Mouse (Mus musculus) right cerebral cortex, adult 18-20 months (tissue): ENCODE data around the gene Lep.

Experiments
- DNase-seq: peaks from one replicate; pipeline ENCODE4 v3.0.0; 2022; ENCODE audit warnings: mixed read lengths

Gene Lep

DNA sequence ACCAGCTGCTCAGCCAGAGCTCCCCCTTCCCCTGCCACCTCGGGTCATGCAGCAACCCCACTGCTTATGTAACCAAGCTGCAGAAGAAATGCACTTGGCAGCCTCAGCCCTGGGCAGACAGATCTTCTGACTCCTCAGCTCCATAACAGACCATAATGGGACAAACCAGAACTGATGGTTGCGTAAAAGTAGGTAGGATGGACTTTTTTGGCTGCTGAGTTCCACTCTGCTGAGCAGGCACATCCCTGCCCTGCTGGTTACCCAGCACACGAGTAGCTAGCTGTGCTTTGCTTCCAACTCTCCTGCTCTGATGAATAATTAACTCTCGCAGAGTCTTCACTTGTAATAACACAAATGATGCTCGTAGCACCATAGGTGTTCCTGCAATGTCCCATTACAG lies 10.1 kb upstream of the Lep start:
- no peak for DNase-seq

DNA sequence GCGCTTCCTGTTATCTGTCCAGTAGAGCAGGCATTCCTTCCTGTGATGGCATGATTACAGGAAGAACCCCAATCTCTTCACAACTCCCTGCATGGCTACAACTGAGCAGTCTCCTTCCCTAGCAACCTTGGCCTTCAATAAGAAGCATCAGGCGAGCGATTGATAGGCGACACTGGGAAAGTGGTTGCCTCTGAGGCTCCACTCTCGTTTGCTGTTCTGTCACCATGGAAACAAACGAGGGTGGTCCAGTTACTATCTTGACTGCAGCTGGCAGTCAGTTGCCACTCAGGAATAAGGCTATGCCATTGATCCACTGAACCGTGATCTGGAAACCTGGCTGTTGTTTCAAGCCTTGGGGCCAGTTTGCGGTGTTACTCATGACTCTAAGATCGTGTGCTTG lies 7.8 kb upstream of the Lep start:
- no peak for DNase-seq

DNA sequence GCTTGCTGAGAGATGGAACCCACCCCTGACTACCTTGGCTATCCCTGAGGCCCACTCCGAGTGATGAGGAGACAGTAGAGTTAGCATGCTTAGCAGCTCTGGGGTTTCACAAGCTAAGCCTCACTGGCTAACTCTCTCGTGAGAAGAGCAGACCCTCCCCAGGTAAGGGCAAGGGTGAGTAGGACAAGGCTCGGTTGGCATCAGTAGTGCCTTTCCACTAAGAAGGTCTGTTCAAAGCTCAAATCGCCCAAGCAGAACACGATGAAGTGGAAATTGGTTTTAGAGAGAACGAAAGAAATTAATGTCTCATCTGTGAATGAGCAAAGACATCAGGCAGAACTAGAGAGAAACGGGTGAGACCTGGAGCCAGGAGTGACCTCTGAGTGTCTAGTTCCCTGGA lies 6.8 kb upstream of the Lep start:
- DNase-seq = no peak

DNA sequence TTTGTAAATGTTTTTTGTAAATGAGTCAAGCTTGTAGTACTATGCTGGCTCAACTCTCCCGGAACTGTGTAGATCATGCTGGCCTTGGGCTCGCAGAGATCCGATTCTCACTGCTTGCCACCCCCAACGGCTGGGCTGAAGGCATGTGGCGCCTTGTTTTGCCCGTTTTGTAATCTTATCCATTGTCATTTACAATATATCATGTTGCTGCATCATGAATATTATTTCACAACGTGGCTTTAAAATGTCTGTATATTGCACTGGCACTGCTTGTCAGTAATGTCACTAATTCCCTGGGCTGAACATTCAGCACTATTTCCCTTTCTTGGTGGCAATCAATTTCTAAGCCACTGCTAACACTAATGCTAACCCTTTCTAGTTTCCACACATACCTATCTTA lies 3.6 kb upstream of the Lep start:
- no peak for DNase-seq

DNA sequence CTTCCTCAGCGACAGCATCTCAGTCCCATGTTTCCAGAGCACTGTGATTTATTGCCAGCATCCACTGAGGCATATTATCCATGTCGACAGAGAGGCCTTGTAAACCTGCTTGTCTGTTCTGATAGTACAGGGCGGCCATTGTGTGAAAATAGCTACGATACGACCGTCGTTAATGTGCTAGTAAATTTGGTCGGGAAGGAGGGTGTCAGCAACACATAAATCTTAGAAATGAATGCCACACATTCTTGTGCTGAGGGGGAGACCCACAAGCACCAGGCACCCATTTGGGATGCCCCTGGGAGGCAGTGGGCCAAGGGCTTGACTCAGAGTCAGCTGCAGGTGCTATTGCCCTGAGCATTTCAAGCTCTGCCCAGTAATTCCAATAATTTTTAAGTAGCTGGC lies 6.4 kb downstream of the Lep start:
- DNase-seq = no peak

DNA sequence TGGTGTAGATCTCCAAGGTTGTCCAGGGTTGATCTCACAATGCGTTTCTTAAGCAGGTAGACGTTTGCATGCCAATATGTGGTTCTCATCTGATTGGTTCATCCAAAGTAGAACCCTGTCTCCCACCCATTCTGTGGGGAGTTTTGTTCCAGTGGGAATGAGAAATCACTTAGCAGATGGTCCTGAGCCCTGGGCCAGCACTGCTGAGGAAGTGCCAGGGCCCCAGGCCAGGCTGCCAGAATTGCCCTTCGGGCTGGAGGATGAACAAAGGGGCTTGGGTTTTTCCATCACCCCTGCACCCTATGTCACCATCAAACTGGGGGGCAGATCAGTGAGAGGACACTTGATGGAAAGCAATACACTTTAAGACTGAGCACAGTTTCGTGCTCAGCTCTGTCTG lies 12.2 kb downstream of the Lep start:
- DNase-seq = no peak

DNA sequence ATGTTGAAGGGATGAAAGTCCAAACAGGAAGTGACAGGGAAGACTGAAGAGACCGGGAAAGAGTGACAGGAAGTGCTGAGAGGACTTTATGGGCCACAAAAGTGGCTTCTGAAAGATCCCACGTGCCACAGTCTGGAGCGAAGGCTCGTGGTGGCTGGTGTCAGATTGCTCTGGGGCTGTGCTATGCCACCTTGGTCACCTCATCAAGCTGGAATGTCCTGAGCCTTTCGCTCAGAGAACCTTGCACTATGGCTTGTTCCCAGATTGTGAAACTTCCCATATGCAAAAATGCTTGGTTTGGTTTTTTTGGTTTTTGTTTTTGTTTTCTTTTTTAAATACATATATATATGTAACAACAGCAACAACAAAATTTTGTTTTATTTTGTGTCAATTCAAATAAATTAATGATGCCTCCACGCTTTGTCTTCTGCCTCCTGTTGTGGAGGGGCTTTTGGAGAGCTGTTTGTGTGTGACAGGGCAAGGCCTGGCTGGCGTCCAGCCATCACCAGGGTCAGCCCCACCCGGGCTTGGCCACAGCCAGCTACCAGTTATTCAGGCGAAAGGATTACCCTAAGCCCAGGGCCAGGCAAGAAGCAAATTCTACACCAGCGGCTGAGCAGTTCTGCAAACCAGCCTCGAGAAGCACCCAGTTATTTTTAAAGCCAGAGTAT lies 13.6 kb downstream of the Lep start:
- no peak for DNase-seq

DNA sequence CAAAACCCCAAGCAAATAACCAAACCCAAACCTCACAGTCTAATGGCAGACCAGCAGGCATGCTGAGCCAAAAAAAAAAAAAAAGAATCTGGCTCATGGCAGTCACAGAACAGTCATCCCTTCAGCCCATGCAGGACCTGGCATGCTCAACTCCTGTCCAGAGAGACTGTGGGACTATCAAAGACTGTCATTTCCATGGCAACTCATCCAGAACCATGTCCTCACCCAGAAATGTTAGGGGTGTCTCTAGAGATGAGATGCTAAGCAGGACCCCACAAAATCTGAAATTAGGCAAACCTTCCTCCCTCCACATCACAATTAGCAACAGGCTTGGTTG lies 14.1 kb downstream of the Lep start:
- no peak for DNase-seq

DNA sequence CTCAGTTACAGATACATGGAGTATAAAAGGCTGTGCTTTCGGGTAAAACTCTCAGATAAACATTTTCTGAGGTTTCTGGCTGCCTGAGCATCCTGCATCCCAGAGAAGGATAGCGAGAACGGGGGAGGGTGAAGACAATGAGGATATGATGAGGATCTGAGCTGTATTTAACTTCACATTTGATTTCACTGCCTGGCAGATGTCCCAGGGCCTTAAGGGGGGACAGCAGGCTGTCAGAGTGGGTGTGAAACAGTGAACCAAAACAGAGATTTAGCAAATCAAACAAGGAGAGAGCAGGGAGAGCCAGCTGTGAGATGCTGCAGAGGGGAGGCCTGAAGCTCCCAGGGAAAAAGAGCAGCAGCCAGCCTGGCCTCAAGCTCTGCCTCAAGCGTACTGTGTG lies 19.3 kb downstream of the Lep start:
- peak; percentile 76 for DNase-seq

DNA sequence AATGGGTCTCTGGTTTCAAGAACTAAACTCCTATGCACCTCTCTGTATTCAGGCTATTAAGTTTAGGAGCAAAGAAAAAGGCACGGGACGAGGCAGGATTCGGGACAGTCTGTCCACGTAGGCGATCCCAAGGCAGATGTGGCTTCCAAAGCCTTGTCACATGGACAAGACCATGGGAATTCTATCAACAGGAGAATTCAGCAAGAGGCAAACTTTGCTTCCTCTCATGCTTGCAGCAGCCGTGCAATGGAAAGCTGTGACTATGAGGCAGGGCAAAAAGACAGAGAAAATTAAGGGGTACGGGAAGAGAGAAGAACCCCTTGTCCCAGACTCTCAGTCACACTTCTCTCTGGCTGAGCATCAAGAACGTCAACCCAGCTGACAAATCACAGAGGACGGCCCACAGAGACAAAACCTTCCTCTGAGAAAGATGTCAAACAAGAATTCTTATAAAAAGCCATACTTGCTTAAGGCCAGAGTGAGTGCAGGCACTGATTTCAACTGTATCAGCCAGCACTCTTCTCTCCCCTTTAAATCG lies 21.9 kb downstream of the Lep start:
- no peak for DNase-seq

DNA sequence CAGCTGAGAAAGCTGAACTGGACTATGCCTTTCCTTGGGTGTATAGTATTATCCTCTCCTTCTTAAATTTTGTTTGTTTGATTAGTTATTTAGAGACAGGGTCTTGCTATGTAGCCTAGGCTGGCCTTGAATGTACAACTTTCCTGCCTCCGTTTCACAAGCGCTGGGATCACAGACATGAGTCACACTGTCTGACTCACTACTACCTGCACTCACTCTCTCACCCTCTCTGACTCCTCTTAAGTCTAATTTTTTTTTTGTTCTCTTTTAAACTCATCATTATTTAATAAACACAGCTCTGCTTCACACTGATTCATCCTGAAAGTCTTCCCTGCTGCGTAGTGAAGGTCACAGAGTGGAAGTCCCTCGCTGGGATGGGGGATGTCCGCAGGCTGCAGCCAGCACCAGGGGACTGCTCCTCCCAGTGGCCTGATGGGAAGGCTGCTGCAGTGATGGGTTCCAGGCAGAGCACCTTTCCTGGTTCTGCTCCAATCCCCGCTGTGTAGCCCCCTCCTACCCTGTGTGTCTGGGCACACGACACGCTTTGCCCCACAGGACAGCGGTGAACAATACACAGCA lies 22.8 kb downstream of the Lep start:
- DNase-seq = no peak

DNA sequence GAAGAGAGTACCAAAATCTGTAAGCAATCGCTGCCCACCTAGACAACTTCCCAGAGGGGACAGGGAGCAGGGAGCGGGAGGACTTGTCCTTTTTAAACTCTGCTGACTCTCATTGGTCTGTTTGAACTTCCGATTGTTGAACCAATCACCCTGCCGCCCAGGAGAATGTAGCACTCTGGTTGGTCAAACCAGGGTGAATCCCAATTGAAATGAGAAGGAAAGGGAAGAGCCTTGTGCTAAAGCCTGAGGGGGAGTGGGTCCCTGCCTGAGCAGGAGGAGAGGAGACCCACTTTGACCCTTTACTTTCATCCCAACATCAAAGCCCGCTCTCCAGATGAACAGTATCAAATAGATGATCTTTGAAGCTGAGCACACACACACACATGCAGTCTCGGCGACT lies 24.4 kb downstream of the Lep start:
- DNase-seq = no peak

DNA sequence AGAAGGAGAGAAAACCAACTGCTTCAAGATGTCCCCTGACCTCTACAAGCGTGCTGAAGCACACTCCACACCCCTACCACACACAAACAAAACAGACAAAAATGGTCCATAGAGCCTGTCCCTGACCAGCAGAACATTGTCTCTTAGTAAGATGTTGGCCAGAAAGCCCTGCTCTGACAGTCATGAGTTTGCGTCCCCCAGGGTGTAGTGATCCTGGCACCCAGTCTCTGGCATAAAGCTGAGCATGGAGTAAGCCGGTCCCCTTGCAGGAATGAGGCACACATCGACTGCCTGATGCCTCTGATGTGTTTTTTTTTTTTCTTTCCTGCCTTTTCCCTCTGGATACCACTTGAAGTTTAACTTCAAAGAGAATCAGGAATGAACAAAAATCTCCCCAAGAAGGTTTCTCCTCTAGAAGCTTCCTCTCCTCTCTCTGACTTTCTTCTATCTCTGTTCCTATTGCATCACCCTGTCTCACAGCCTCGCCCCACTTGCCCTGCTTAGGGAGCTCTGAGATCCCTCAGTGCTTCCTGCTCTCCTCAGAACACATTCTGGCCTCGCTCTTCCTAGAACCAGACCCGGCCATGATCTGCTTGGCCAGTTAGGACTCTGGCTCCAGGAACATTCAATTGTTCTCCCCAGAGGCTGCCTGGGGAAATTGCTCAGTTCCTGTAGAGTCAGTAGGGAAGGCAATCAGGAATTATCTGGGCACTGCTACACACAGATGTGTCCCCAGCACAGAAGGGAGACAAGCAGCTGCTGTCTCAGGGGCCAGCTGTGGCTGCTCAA lies 28.1 kb downstream of the Lep start:
- no peak for DNase-seq

DNA sequence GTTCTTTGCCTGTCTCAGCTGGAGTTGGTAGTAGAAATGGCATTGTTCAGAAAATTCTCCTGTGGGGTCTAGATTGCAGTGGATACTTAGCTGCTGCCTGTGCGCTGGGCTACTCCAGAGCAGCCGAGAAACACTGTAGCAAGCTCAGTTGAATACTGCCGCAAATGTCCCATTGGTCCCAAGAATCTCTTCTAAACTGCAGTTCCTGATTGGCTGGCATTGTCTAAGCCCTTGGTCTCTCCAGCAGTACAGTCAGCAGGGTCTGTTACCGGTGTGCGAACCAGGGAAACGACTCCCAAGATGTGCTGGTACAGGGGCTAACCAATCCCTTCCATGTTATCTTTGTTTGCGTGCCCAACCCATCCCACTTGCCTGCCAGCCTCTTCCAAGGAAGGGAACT lies 32.2 kb downstream of the Lep start:
- no peak for DNase-seq

DNA sequence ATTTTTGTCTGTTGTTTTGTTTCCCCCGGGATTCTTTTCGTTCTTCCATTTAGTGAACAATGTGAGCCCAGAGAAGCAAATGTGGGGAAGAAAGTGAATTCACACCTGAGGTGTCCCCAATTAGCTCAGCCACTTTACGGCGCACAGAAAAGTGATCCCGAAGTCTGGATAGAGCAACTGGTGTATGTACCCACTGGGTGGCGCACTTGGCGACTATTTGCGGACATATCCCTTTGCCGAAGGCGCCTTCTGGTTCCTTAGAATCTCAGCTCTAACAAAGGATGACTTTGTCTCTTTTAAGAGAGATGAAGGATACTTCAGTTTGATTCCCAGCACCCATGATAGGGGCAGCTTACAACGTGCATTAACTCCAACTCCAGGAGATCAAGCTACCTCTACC lies 32.9 kb downstream of the Lep start:
- peak; percentile 16 for DNase-seq

DNA sequence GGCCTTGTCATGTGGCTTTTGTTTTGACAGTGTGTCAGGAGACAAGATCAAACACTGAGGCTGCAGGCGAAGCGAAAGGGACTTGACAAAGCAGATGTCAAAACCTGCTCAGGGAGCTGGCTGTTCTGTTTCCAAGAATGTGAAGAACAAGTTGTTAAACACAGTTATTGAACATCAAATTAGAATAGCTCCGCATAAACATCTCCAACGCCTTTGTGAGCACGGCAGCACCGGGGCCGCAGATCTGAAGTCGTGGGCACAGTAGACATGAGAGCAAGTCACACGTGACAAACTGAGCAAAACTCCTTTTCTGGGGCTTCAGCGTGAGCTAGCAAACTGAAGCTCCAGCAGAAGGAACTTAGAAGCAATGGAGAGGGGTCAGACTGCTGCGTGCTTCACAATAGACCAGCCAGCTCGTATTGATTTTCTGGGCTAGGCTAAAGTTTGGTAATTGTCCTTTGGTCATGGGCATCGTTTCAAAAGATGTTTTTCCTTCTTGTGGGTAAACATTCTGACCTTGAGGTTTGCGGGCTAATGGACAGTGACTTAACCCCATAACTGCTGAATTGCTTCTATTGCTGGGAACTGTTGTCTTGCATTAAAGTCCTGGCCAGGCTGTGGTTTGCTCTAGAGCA lies 39.6 kb downstream of the Lep start:
- peak; percentile 71 for DNase-seq

DNA sequence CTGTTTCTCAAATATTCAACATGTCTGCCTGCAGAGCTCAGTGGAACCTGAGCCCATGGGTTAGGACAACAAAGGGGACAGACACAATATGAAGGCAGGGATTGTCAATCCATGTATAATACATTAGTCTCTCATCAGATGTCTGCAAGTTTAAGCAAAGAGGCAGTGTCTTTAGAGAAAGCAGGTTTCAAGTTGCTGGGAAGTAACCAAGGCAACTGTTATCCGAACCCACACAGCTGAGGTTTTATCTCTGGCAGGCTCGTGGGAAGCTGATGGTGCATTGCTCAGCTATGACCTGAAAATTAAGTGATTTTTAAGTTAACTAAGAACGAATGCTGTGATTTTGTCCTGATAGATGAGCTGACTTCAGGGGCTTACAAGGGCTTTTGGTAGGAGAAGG lies 40.4 kb downstream of the Lep start:
- DNase-seq = peak; percentile 53

DNA sequence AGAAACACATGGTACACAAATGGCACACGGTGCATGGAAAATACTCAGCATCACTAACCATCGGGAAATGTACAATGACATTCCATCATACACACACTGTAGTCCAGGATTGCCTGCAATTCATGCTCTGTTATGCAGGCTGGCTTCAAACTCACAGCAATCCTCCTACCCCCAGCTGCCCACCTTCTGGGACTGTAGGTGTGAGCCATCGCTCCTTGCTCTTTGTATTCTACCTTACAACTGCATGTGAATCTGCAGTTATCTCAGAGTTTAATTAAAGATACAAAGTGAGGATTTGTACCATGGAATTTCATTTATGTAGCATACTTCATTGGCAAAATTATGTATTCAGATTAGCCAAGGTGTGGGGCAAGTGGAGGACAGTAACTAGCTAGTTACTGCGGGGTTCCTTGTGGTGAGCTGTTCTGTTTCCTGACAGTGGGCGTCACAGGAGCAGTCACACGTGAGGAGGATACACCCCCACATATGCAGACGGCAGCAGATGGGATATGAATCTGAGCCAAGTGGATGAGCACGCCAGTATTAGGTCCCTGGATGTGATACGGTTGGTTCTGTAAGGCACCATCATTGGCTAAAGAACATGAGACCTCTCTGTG lies 41.3 kb downstream of the Lep start:
- DNase-seq = peak; percentile 56

DNA sequence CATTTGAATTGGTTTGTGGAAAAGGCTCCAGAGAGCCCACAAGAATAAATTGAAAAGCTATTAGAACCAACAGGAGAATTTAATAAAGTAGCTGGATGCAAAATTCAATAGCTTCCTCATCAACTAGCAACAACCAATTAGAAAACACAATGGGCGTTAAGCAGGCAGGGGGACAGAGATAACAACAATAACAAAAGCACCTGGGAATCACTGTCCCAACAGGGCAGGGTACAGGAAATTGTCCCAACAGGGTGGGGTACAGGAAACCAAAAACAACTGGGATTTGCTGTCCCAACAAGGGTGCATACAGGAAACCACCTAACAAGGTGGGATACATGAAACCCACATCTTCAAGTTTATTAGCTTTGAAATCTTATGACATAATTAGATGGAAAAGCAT lies 48.4 kb downstream of the Lep start:
- no peak for DNase-seq

DNA sequence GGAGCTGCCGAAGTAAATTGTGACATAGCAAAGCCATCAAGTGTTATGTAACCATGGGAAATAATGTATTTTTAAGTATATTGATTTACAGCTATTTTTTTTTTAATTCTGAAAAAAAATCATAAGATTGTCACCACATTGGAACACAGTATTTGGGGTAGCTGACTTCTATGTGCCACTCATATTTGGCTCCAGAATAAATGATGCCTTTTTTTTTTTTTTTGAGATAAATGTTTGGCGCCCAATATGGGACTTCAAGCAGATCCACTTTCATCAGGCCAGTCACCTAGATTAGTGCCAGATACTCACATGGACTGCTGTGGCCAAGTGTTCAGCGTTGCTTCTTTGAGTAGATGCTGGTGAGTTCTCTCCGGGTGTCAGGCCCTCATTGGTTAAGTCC lies 51.5 kb downstream of the Lep start:
- no peak for DNase-seq

DNA sequence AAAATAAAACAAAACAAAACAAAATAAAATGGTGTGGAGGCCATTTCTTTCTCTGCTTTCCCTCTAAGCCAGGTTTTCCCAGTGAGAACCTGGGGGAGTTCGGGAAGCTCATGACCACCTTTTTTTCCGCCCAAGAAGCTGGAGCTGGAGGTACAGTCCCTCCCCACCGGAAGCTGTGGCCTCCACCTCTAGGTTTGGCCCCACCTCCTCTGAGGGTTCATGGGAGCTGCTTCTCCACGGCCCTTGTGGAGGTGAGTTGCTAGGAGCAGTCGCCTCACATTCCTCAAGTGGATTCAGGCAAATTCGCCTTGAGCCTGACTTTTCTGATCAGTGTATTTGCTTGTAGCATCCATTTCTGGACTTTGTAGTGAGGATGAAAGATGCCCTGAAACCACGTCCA lies 55.7 kb downstream of the Lep start:
- DNase-seq = no peak

DNA sequence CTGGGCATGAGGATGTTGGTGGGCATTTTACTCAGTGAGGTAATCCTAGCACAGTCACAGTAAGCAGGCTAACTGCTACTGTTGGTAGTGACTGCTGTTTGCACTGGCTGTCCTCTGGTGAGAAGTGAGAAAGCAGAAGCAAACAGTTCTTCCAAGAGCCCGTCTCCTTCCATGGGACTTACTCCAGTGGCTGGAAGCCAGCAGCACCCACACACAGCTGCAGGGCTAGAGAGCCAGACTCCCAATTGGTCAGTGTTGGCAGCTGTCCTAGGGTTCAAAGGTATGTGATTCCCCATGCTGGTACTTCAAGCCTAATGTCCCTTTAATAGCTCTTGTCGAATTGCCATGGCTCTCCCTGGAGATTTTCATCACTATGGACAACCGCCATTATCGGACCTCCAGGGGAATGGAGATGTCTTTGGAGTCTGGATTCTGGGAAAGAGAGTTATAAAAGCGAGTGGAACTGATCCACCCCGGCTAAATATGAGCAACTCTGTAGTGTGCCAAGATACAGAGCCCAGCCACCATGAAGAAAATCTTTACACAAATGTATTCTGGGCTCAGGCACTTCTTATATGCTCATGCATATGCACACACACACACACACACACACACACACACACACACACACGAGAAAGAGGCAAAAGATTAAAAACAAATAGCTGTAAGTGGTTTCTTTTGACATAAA lies 57.5 kb downstream of the Lep start:
- peak; percentile 71 for DNase-seq

DNA sequence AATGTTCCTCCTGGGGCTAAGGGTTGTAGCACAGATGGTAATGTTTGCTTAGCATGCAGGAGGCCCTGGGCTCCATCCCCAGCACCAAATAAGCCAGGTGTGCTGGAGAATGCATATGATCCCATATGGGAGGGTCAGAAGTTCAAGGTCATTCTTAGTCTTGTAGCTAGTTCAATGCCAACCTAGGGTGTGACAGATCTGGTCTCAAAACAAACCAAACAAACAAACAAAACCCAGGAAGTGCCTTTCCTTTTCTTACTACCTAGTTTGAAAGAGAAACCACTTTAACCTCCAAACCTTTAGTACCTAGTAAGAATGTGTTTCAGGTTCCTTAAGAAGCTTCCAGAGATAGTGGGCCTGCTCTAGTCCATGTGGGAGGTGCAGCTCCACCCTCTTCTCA lies 58.2 kb downstream of the Lep start:
- DNase-seq = no peak
